Mouse (Mus musculus): ENCODE measurements at regions not wholly inside any gene's neighbourhood (a gene's known extent, or its start where the extent isn't known, plus 50 kb on each side); places are given as distances from the start of the nearest gene placed in this dataset.

DNA sequence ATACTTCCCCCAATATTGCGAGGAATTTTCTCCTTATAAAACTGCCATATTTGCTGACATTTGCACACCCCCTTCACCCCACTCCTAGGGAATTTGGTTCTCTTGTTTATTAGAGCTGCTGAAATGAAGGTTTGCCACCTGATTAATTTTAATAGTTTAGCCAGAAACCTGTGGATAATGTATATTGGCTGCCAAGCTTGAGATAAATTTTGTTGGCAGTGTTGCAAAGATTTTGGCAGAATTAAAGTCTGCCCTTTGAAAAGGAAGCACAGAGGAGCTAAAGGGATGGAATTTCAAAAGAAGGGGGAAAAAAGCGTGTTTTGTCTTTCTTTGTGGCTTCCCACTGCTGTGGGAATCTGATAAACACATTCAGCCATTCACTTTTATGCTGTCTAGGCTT is 354.6 kb upstream of the Car10 start:
- DNase-seq (ENCODE audit: low read depth, low spot score) = no peak

DNA sequence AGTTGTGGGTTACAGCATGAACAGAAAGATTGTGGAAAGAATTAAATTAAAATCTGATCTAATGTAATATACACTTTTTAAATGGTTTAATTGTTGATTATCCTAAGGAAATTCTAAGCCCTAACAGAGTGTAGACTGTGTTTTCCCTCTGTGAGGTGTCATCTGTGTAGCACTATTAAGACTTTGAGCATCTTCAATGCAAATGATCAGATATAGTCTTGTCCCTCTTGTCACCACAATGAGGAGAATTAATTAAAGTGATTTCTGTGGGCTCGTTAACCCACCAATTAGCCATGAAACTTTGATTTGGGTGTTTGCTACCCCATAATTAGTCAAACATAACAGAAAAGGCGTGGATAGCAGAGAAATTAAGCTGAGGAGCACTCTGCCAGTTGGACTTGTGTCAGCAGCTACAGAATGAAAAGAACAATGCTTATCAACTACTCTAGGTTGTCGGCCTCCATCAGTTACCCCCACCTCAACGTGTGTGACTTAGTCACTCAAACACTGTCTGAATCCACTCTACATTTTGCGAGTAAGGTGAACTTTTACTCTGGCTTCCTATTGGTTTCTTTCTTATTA is 339.4 kb upstream of the Car10 start:
- no peak for DNase-seq (ENCODE audit: low read depth, low spot score)

DNA sequence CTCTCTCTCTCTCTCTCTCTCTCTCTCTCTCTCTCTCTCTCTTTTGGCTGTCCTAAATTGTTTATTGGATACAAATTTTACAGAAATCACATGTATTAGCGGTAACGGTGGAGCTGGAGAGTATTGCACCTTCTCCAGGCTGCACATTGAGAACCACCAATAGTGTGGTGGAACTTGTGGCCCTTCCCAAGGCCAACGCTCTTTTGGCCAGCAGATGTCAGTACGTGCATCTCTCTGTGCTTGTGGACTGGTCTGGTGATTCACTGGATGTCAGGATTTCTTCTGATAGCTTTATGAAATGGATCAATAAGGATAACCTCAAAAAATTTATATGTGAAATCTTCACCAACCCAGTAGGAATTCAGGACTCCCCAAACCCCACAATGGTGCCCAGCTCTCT is 327.9 kb upstream of the Car10 start:
- DNase-seq (ENCODE audit: low read depth, low spot score) = no peak

DNA sequence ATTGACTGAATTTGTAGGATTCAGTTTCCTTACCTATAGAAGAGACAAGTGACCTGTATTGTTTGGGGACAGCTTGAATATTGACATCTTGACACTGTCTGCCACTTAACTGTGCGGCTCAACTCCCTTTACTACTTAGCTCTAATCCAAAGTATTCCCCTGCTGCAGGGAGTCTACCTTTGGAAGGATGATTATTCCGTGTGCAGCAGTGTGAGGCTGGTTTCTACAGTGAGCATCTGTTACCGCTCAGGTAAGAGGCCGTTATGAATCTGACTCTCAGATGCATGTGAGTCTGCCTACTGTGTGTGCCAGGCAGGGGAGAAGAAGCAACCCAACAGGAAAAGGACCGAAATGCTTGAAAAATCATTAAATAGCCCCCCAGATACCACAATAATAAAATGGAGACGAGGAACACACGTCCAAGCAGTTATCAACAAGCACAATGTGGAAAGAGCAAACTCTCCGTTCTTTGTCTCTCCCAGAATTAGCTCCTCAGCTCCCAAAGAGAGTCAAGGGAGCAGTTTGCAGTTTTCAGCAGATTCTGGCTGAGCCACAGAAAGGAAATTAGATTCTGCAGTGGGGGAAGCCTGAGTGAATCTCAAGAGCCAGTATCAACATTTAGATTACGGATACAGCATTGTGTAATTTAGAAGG is 324.8 kb upstream of the Car10 start:
- DNase-seq (ENCODE audit: low read depth, low spot score) = no peak

DNA sequence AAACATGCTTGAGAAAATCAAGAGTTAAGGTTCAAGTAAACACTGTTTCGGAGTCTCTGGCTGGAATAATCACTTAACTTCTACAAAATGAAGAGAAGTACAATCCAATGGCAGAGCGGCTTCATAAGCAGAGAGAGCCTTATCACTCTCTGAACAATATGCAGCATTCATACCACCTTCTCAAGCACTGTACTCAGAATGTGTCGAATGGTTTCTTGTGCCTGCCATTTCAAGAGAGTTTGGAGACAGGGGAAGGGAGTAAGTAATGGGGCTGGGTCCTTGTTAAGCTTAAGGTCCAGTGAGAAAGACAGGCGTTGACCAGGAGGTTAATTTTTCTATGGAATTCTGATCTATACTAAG is 324.3 kb upstream of the Car10 start:
- no peak for DNase-seq (ENCODE audit: low read depth, low spot score)

DNA sequence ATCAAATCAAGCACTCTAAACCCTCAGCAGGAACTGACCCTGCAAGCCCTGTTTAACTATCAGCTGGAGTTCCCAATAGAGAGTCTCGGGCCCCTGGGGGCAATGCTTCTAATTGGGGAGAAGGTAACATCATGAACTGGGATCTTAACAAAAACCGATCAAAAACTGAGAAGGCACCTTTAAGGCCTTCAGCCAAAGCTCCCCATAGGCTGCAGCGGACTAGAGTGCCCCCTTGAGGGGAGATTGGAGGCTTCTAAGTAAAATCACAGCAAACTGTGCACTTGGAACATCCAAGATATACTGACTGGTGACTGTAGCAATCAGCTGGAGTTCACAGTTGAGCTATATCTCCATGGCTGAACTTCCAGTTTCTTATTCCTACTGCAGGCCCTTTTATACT is 323.0 kb upstream of the Car10 start:
- peak; percentile 13 for DNase-seq (ENCODE audit: low read depth, low spot score)

DNA sequence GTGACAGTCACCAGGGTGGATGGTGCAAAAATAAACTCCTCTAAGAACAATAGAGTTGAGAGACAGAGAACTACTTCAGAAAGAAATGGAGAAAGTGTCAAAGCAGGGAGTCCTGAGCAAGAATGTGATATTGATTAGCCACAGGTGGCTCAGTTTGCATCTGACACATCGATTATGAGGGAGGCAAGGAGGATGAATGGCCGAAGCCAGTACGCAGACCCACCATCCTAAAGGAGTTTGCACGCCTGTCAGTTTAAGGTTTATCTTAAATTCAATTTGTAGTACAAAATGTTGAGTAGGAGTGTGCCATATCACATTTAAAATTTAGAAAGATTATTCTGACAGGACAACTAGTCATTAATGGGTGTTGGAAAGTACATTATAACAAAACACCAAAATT is 298.6 kb upstream of the Car10 start:
- DNase-seq (ENCODE audit: low read depth, low spot score) = no peak
